Mouse (Mus musculus) G1E-ER4 (cell line): ENCODE measurements around the gene Padi4. TPM values are rescaled to one million over a fixed set of nuclear protein-coding genes. Genes with fewer than 3 reads are reported as not detected.

Experiments used
- GATA1 ChIP-seq: IDR thresholded peaks from one replicate; pipeline ENCODE4 v1.8.0; 2012; ENCODE audit warnings: low read length, inconsistent platforms
- polyA plus RNA-seq: library from polyadenylated mRNA; stranded (reverse); fragments of >175 nt; gene quantifications from 2 replicates; pipeline ENCODE4 v1.2.3, GENCODE M21; 2012

Padi4 gene
- polyA plus RNA-seq = not detected in 2 replicates

DNA sequence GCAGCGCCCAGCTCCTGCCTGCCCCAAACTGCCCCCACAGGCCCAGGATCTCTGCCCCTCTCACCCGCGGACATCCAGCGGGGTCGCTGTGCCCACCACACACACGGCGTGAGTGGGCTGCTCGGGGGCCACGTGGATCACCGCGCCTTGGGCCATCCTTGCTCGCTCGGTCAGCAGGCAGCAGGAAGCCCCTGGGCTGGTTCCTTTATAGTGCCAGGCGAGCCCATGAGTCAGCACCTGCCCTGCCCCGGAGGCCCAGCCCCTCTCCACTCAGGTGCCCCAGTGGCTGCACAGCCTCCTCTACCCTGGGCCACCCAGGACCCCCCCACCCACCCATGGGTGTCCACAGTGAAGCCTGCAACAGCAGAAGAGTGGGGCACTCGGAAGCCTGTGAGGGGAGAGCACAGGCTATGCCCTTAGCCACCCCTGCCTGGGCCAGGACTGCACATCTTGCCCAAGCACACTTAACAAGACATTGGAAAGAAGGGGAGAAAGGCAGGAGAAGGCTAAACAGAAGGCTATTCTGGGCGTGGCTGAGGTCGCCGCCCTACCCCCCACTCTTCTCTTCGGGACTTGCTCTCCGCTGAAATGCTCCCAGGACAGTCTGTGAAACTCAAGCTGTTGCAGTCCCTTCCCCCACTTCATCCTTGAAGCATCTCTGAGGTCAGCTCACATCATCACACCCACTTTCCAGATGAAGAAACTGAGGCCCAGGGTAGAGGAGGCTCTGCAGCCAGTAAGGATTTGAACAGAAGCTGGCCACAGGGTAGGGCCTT, at the start of gene Padi4:
Padi4 (minus strand) TSS at position 212 of the 776 bp plus-strand sequence.
- no peak for TF ChIP-seq GATA1

- TF ChIP-seq GATA1 = no peak
These were observed 48.0 kb upstream of the Padi4 start for GRCm38 (mm10) chr4:140821988-140822387.

DNA sequence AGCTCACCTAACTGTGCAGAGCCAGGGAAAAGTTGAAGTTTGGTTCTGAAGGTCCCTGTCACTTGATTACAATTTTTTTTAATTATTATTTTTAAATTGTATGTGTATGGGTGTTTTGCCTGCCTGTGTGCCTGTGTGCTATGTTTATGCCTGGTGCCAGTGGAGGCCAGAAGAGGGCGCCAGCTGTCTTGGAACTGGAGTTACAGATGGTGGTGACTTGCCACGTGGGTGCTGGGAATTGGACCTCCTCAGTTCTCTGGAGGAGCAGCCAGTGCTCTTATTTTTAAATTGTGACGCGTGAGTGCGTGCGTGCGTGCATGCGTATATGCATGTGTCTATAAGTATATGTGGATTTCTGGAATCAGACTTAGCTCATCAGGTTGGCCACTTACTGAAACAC, 43.4 kb upstream of the Padi4 start:
- TF ChIP-seq GATA1 = no peak

- no peak for TF ChIP-seq GATA1
These were observed 42.2 kb upstream of the Padi4 start for GRCm38 (mm10) chr4:140815996-140816917.

GRCm38 (mm10) chr4:140815496-140815895, 41.5 kb upstream of the Padi4 start:
- no peak for TF ChIP-seq GATA1

- no peak for TF ChIP-seq GATA1
These were observed 40.5 kb upstream of the Padi4 start for GRCm38 (mm10) chr4:140814241-140815225.

- TF ChIP-seq GATA1 = no peak
These were observed 39.5 kb upstream of the Padi4 start for GRCm38 (mm10) chr4:140813358-140814185.

DNA sequence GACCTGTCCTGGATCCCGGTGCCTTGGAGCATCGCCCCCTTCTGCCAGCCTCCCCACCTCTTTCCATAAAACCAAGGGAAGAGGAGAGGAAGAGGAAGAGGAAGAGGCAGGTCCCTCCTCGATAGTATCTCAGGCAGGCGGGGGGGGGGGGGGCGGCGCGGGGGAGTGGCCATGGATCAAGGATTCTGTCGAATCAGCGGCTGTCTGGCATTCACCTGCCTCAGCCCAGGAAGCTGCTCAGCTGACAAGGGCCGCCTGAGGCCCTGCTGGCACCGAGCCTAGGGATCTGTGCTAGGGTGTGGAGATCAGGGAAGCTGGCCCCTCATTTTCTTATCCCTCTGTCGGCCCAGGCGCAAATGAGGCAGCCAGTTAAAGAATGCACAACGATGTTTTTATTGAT, 38.6 kb upstream of the Padi4 start:
- TF ChIP-seq GATA1 = no peak

GRCm38 (mm10) chr4:140812191-140812590, 38.2 kb upstream of the Padi4 start:
- no peak for TF ChIP-seq GATA1

GRCm38 (mm10) chr4:140810458-140811260, 36.6 kb upstream of the Padi4 start, which contains the start of gene Padi3:
TSS of gene Padi3 (minus strand) at chr4:140810648.
- TF ChIP-seq GATA1 = no peak

- no peak for TF ChIP-seq GATA1
These were observed 35.1 kb upstream of the Padi4 start for GRCm38 (mm10) chr4:140809118-140809517.

DNA sequence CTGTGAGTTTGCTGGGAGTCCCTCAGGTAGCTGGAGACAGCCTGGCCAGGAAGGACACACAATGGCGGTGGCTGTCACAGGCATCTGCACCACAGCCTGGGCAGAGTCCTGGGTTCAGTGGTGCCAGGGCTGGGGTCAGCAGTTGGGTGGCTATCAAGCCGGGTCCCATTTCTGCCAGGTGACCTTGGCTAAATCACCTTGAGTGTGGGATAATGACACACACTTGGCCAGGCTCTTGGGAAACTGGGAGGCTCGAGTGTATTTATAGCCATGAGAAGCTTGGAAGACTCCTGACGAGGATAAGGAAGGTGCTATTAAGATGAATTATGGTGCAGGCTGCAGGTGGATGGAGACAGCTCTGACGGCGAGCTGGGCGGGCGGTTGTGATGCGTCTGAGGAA, 30.6 kb upstream of the Padi4 start:
- no peak for TF ChIP-seq GATA1

DNA sequence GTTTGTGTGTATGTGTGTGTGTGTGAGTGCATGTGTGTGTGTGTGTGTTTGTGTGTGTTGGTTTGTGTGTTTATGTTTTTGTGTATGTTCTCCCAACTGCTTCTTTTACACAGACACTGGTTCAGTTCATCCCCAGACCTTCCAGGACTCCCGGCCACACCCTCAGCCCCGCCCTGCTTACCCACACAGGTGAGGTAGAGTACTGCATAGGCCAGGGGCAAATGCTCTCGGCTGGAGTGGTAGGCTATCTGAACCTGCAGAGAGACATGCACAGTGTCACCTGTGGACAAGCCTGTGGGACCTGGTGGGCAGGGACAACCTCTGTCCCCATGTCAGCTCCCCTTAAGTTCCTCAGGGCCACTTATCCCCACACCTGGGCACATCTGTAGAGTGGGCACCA, 27.3 kb upstream of the Padi4 start:
- TF ChIP-seq GATA1 = no peak
